Mouse (Mus musculus): ENCODE results near the gene Wbp1.

DNA sequence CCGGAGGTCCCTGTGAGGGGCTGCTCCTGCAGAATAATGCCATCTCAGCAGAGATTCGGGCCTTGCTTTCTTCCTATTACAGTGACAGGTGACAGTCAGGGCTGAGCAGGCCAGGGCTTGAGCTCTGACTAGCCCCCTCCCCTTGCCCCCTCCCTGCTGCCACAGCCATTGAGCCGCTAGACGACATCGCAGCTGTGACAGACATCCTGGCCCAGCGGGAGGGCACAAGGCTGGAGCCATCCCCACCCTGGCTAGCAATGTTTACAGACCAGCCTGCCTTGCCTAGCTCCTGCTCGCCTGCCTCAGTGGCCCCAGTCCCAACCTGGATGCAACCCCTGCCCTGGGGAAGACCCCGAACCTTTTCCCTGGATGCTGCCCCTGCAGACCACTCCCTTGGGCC, 30.4 kb upstream of the Wbp1 start:
- TF ChIP-seq GATA1 (IDR thresholded peaks at IDR 0.05; ENCODE audit: borderline replicate concordance, low read length) (no peak), FLI1 (IDR thresholded peaks at IDR 0.05; ENCODE audit: low read length) (no peak)

Measured in megakaryocyte, embryonic 14.5 days (primary cell).